Mouse (Mus musculus): Measurements from ENCODE around the gene Adgrl2. TPM values are rescaled to one million over a fixed set of nuclear protein-coding genes. Genes with fewer than 3 reads are reported as not detected.

The Adgrl2 gene
- polyA plus RNA-seq, 1 experiment: 6.6 TPM

DNA sequence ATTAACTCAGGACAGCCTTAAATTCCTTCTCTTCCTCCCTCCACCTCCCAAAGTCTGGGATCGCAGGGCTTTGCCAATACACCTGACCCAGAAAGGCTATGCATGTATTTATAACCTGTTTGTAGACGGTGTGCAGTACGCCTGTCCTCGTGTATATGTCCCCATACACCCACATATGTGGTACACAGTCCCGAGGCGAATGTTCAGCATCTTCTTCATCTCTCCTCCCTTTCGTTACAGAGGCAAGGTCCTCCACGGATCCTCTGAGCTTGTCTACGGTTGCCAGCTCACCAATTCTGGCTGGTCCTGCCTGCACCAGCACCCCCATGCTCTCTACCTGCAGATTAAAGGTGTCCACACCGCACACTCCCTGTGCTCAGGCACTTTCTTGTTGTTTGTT lies 30.1 kb downstream of the Adgrl2 start:
- no peak overlapping the region for H3K27ac ChIP-seq (ENCODE audit: insufficient read depth, low read length)
- no peak for TF ChIP-seq CTCF (IDR thresholded peaks at IDR 0.05; ENCODE audit: extremely low read depth, insufficient read depth, insufficient read length, insufficient replicate concordance)
- TF ChIP-seq POLR2A (IDR thresholded peaks at IDR 0.05; ENCODE audit: low read depth, low read length): no peak
- no peak for DNase-seq (ENCODE audit: low read depth in 1 of 2, low spot score in 2 of 2)
- 90% methylated on average over 10 of the region's 10 CpGs for WGBS
- no peaks in the 10 kb centered on the region for H3K27me3 ChIP-seq (ENCODE audit: control insufficient read depth, insufficient read depth, low read length)
- H3K4me1 ChIP-seq (ENCODE audit: control insufficient read depth, insufficient read depth, insufficient read length): no peaks in the 10 kb centered on the region
- H3K4me3 ChIP-seq (ENCODE audit: extremely low read depth, insufficient read depth, insufficient read length): no peak overlapping the region
- H3K36me3 ChIP-seq (ENCODE audit: control insufficient read depth, insufficient read depth, low read length): no peaks in the 10 kb centered on the region

DNA sequence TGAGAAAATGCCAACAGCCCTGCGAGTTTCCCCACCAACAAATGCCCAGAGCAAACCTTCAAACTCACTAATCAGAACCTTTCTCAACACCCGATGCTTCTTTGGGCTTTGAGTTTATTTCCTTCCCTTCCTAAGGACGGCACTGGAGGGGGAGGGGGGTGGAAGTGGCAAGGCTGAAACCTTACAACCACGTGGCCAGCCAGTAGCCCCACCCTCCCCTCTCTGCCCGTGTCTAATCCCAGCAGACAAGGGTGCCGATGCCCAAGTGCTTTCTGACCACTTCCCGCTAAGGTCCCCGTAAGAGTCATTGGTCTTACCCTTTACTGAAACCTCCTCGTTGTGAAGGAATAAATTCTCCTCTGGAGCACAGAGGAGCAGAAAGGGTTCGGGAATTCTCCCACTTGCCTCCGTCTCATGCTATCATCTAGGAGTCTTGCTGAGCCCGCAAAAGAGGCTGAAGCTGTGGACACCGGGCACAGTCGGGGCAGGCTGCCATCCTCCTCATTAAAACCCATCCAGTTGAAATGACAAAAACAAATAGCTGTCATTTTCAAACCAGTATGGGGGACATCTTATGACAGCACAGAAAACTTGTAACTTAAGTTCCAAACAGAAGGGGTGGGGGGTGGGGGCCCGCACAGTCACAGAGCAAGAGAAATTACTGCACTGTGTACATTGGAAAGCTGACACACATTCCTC lies 30.9 kb downstream of the Adgrl2 start:
- H3K27ac ChIP-seq (ENCODE audit: insufficient read depth, low read length): no peak overlapping the region
- no peaks in the 10 kb centered on the region for H3K4me1 ChIP-seq (ENCODE audit: control insufficient read depth, insufficient read depth, insufficient read length)
- no peaks in the 10 kb centered on the region for H3K36me3 ChIP-seq (ENCODE audit: control insufficient read depth, insufficient read depth, low read length)
- H3K27me3 ChIP-seq (ENCODE audit: control insufficient read depth, insufficient read depth, low read length): no peaks in the 10 kb centered on the region
- no peak for DNase-seq (ENCODE audit: low read depth in 1 of 2, low spot score in 2 of 2)
- WGBS: 15% methylated on average over 15 of the region's 15 CpGs
- peak overlapping the region; percentile 33; the same call in 1 of the 2 replicates for H3K4me3 ChIP-seq (ENCODE audit: extremely low read depth, insufficient read depth, insufficient read length)
- TF ChIP-seq CTCF (IDR thresholded peaks at IDR 0.05; ENCODE audit: extremely low read depth, insufficient read depth, insufficient read length, insufficient replicate concordance) (no peak), POLR2A (IDR thresholded peaks at IDR 0.05; ENCODE audit: low read depth, low read length) (no peak)

DNA sequence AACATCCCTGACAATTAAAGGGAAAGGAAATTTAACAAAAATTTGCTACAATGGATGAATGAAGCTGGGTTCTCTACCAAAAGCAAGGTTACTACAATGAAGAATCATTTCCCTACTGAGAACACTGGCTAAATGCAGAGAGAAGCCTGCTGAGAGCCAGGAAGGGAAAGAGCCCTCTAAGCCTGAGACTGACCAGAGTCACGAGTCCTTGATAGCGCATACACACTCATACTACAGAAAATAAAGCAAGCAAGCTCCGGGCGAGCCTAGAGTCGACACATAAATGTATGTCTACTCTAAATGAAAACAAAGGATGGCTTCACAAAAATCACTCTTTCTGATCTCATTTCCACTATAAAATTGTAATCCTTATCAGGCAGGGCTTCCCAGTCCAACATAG lies 31.6 kb downstream of the Adgrl2 start:
- H3K27me3 ChIP-seq (ENCODE audit: control insufficient read depth, insufficient read depth, low read length): no peaks in the 10 kb centered on the region
- no peaks in the 10 kb centered on the region for H3K36me3 ChIP-seq (ENCODE audit: control insufficient read depth, insufficient read depth, low read length)
- no peak overlapping the region for H3K4me3 ChIP-seq (ENCODE audit: extremely low read depth, insufficient read depth, insufficient read length)
- no peaks in the 10 kb centered on the region for H3K4me1 ChIP-seq (ENCODE audit: control insufficient read depth, insufficient read depth, insufficient read length)
- H3K27ac ChIP-seq (ENCODE audit: insufficient read depth, low read length): no peak overlapping the region
- WGBS: 81% methylated on average over 5 of the region's 5 CpGs
- no peak for TF ChIP-seq POLR2A (IDR thresholded peaks at IDR 0.05; ENCODE audit: low read depth, low read length)
- TF ChIP-seq CTCF (IDR thresholded peaks at IDR 0.05; ENCODE audit: extremely low read depth, insufficient read depth, insufficient read length, insufficient replicate concordance): no peak
- DNase-seq (ENCODE audit: low read depth in 1 of 2, low spot score in 2 of 2): no peak

DNA sequence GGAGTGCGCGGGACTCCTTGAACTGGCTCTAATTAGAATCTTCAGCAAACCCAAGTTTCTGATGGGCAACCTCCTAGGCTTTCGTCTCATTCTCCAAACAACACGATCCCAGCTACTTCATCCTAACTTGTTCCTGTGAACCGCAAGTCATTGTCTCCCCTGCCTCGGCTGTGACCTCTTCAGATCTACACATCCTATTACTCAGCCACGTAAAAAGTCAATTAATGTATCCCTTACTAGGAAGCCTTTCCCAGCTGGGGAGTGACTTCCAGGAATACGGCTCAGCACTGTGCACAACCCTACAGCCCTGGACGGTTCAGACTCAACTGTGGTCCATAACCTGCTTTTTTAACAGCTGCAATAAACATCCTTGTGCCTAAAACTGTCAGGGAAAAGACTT lies 32.2 kb downstream of the Adgrl2 start:
- Histone ChIP-seq H3K4me1 (ENCODE audit: control insufficient read depth, insufficient read depth, insufficient read length) (no peaks in the 10 kb centered on the region), H3K4me3 (ENCODE audit: extremely low read depth, insufficient read depth, insufficient read length) (no peak overlapping the region), H3K36me3 (ENCODE audit: control insufficient read depth, insufficient read depth, low read length) (no peaks in the 10 kb centered on the region), H3K27ac (ENCODE audit: insufficient read depth, low read length) (no peak overlapping the region), H3K27me3 (ENCODE audit: control insufficient read depth, insufficient read depth, low read length) (no peaks in the 10 kb centered on the region)
- 92% methylated on average over 9 of the region's 9 CpGs for WGBS
- TF ChIP-seq CTCF (IDR thresholded peaks at IDR 0.05; ENCODE audit: extremely low read depth, insufficient read depth, insufficient read length, insufficient replicate concordance): no peak
- TF ChIP-seq POLR2A (IDR thresholded peaks at IDR 0.05; ENCODE audit: low read depth, low read length): no peak
- no peak for DNase-seq (ENCODE audit: low read depth in 1 of 2, low spot score in 2 of 2)

DNA sequence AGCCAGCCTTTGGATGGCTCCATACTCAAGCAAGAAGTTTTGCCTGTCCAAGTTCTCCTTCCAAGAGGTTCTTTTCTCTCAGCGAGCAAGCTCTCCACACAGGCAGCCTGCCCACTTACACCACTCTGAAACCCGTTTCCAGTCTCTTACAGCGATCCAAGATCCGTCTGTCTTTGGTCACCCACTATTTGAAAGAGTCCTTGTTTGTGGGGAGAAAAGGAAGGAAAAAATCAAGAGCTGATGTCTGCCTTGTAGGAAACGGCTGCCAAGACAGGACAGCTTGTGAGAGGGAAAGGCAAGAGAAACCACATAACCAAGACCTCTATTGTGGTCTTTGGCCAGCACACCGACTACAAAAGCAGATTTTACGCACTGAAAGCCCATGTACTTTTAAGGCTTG lies 33.5 kb downstream of the Adgrl2 start:
- TF ChIP-seq CTCF (IDR thresholded peaks at IDR 0.05; ENCODE audit: extremely low read depth, insufficient read depth, insufficient read length, insufficient replicate concordance): no peak
- no peak for TF ChIP-seq POLR2A (IDR thresholded peaks at IDR 0.05; ENCODE audit: low read depth, low read length)
- H3K27me3 ChIP-seq (ENCODE audit: control insufficient read depth, insufficient read depth, low read length): no peaks in the 10 kb centered on the region
- no peak overlapping the region for H3K4me3 ChIP-seq (ENCODE audit: extremely low read depth, insufficient read depth, insufficient read length)
- no peaks in the 10 kb centered on the region for H3K36me3 ChIP-seq (ENCODE audit: control insufficient read depth, insufficient read depth, low read length)
- WGBS: 32% methylated on average over 7 of the region's 7 CpGs
- no peak overlapping the region for H3K27ac ChIP-seq (ENCODE audit: insufficient read depth, low read length)
- no peaks in the 10 kb centered on the region for H3K4me1 ChIP-seq (ENCODE audit: control insufficient read depth, insufficient read depth, insufficient read length)
- no peak for DNase-seq (ENCODE audit: low read depth in 1 of 2, low spot score in 2 of 2)

DNA sequence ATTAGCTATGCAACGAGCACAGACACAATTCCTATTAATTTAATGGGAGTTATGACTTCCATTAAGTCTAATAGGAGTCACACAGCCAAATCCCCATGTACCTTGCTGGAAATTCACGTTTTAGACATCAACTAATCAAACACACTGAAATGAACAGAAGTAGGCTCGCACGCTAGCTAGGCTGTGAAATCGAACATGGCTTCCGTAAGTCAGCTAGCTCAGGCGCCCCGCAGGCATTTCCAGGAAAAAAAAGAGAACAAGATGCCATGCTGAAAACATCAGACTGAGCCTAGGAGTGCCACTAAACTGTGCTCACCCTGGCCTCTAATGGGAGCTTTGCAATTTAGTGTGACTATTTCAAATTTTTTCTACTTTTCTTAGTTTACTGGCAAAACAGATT lies 40.6 kb downstream of the Adgrl2 start:
- H3K4me3 ChIP-seq (ENCODE audit: extremely low read depth, insufficient read depth, insufficient read length): no peak overlapping the region
- H3K27ac ChIP-seq (ENCODE audit: insufficient read depth, low read length): no peak overlapping the region
- 91% methylated on average over 8 of the region's 8 CpGs for WGBS
- H3K4me1 ChIP-seq (ENCODE audit: control insufficient read depth, insufficient read depth, insufficient read length): no peaks in the 10 kb centered on the region
- no peak for DNase-seq (ENCODE audit: low read depth in 1 of 2, low spot score in 2 of 2)
- TF ChIP-seq POLR2A (IDR thresholded peaks at IDR 0.05; ENCODE audit: low read depth, low read length): no peak
- no peak for TF ChIP-seq CTCF (IDR thresholded peaks at IDR 0.05; ENCODE audit: extremely low read depth, insufficient read depth, insufficient read length, insufficient replicate concordance)
- no peaks in the 10 kb centered on the region for H3K36me3 ChIP-seq (ENCODE audit: control insufficient read depth, insufficient read depth, low read length)
- H3K27me3 ChIP-seq (ENCODE audit: control insufficient read depth, insufficient read depth, low read length): no peaks in the 10 kb centered on the region

DNA sequence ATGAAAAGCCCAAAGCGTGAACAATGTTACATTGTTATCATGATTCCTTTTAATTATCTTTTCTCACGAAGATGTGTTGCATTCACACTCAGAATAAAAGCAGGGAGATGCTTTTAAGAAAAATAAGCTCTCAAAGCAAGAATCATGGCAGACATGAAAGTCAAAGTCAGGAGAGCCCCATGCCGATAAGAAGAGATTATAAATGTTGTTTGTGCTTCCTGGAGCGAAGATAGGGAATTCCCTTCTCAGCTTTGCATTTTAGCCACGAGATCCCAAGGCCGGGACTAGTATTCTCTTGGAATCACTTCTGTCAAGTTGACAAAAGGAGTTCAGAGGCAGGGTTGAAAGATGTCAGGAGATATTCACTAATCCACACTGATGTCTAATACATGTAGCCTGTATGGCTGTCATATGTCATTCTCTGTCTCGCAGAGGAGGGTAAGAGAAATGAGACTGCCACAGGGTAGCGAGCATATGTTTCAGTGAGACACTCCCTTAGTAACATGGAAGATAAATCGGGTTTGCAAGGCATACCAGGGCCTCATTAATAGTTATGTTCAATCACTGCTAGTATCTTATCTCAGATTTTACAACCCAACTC lies 42.5 kb downstream of the Adgrl2 start:
- 87% methylated on average over 9 of the region's 9 CpGs for WGBS
- no peak for DNase-seq (ENCODE audit: low read depth in 1 of 2, low spot score in 2 of 2)
- H3K36me3 ChIP-seq (ENCODE audit: control insufficient read depth, insufficient read depth, low read length): no peaks in the 10 kb centered on the region
- TF ChIP-seq CTCF (IDR thresholded peaks at IDR 0.05; ENCODE audit: extremely low read depth, insufficient read depth, insufficient read length, insufficient replicate concordance) (no peak), POLR2A (IDR thresholded peaks at IDR 0.05; ENCODE audit: low read depth, low read length) (no peak)
- no peak overlapping the region for H3K4me3 ChIP-seq (ENCODE audit: extremely low read depth, insufficient read depth, insufficient read length)
- no peak overlapping the region for H3K27ac ChIP-seq (ENCODE audit: insufficient read depth, low read length)
- H3K27me3 ChIP-seq (ENCODE audit: control insufficient read depth, insufficient read depth, low read length): no peaks in the 10 kb centered on the region
- no peaks in the 10 kb centered on the region for H3K4me1 ChIP-seq (ENCODE audit: control insufficient read depth, insufficient read depth, insufficient read length)

Measured in spleen, adult 2 months (tissue).